Mouse (Mus musculus) ES-E14 (cell line): ENCODE data around the gene Ifna5. TPM values are rescaled to one million over a fixed set of nuclear protein-coding genes. Genes with fewer than 3 reads are reported as not detected.

Source experiments
- DNase-seq: peaks from one replicate; pipeline ENCODE4 v3.0.0-alpha.2; 2013; ENCODE audit warnings: low read depth, low spot score
- H3K27ac ChIP-seq: 2 replicates; pipeline ENCODE4 v1.5.1; 2012; ENCODE audit warnings: low read depth, mild to moderate bottlenecking, low read length, moderate library complexity, mixed read lengths; ENCODE audit not compliant: poor library complexity, insufficient read depth, severe bottlenecking
- H3K36me3 ChIP-seq: 2 replicates; pipeline ENCODE4 v1.6.1; 2012; ENCODE audit warnings: mild to moderate bottlenecking, low read length, moderate library complexity, mixed read lengths; ENCODE audit not compliant: control insufficient read depth, poor library complexity, insufficient read depth, severe bottlenecking
- H3K4me1 ChIP-seq, 2 experiments: fragments of 150-350 bp in 1 of 2; sonication (generic) in 1 of 2; 2 replicates each; pipeline ENCODE4 v1.6.1; 2012; ENCODE audit warnings: low read length in 2 of 2, mild to moderate bottlenecking in 1 of 2, mixed read lengths in 1 of 2; ENCODE audit not compliant: control insufficient read depth in 2 of 2, insufficient read depth in 2 of 2, poor library complexity in 1 of 2
- H3K4me3 ChIP-seq, 2 experiments: fragments of 150-350 bp in 1 of 2; sonication (generic) in 1 of 2; 2 replicates each; pipeline ENCODE4 v1.5.1; 2012; ENCODE audit warnings: low read length in 2 of 2, low read depth in 1 of 2, mild to moderate bottlenecking in 1 of 2, mixed read lengths in 1 of 2; ENCODE audit not compliant: insufficient read depth in 1 of 2, poor library complexity in 1 of 2, severe bottlenecking in 1 of 2
- H3K9ac ChIP-seq: 2 replicates; pipeline ENCODE4 v1.6.1; 2012; ENCODE audit warnings: low read depth, mild to moderate bottlenecking, low read length, mixed read lengths; ENCODE audit not compliant: poor library complexity, insufficient read depth, severe bottlenecking
- H3K9me3 ChIP-seq: fragments of 150-350 bp; sonication (generic); 2 replicates; pipeline ENCODE4 v1.6.1; 2012; ENCODE audit warnings: low read depth, mild to moderate bottlenecking, low read length; ENCODE audit not compliant: control insufficient read depth, insufficient read depth
- CHD2 ChIP-seq: IDR thresholded peaks from 2 replicates; pipeline ENCODE4 v1.6.1; 2014; ENCODE audit warnings: mild to moderate bottlenecking, low read depth, low read length, inconsistent platforms
- HCFC1 ChIP-seq: IDR thresholded peaks from 2 replicates; pipeline ENCODE4 v1.6.1; 2012; ENCODE audit warnings: low read length, inconsistent platforms, borderline replicate concordance; ENCODE audit not compliant: insufficient read depth
- MAFK ChIP-seq: IDR thresholded peaks from 2 replicates; pipeline ENCODE4 v1.6.1; 2014; ENCODE audit warnings: mild to moderate bottlenecking, low read depth, low read length, inconsistent platforms; ENCODE audit not compliant: insufficient read depth
- ZC3H11A ChIP-seq: IDR thresholded peaks from 2 replicates; pipeline ENCODE4 v1.6.1; 2012; ENCODE audit warnings: low read depth, mild to moderate bottlenecking, inconsistent platforms, low read length, borderline replicate concordance
- ZNF384 ChIP-seq: IDR thresholded peaks from 2 replicates; pipeline ENCODE4 v1.6.1; 2012; ENCODE audit warnings: low read depth, low read length, inconsistent platforms
- in situ Hi-C, 2 experiments: fragments of 600-800 bp; cut with MboI; formaldehyde crosslinking; loops; one replicate each; pipeline ENCODE4 v1.15.1; 2025; ENCODE audit warnings: low sequenced_read_pairs in 2 of 2, inconsistent platforms in 1 of 2; ENCODE audit not compliant: unreplicated experiment in 2 of 2
- total RNA-seq: library from RNA; depleted of rRNA; stranded (reverse); fragments of 300-350 nt; gene quantifications from 2 replicates; pipeline ENCODE4 v1.2.3, GENCODE M21; 2012

Gene Ifna5
- total RNA-seq, 1 experiment, result not detected

DNA sequence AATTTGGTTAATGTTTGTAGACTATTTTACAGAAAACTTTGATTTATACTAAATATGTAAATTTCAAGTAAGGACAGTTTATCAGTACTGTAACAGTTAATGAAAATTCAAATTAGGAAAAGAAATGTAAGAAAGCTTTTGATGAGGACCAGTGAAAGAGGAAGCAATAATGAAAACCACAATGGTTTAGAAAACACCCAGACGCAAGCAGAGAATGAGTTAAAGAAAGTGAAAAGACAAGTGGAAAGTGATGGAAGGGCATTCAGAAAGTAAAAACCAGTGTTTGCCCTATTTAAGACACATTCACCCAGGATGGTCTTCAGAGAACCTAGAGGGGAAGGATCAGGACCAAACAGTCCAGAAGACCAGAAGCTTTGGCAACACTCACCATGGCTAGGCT is 14.4 kb downstream of the Ifna5 start, which contains the start of gene Ifna1:
TSS of gene Ifna1 (plus strand) at position 390 of the 400 bp plus-strand sequence.
- TF ChIP-seq CHD2, result no peak
- no peak for TF ChIP-seq ZNF384
- TF ChIP-seq MAFK, result no peak
- no peak for TF ChIP-seq ZC3H11A
- TF ChIP-seq HCFC1, result no peak
- in situ Hi-C loops, result no loop called here
- Histone ChIP-seq H3K27ac (no peak within 1 kb of the TSS), H3K4me1 (no peaks in the 10 kb centered on the region), H3K9me3 (no peaks in the 10 kb centered on the region), H3K9ac (no peak within 1 kb of the TSS), H3K4me3 (no peak within 1 kb of the TSS), H3K36me3 (no peaks in the 10 kb centered on the region)
- no peak for DNase-seq

DNA sequence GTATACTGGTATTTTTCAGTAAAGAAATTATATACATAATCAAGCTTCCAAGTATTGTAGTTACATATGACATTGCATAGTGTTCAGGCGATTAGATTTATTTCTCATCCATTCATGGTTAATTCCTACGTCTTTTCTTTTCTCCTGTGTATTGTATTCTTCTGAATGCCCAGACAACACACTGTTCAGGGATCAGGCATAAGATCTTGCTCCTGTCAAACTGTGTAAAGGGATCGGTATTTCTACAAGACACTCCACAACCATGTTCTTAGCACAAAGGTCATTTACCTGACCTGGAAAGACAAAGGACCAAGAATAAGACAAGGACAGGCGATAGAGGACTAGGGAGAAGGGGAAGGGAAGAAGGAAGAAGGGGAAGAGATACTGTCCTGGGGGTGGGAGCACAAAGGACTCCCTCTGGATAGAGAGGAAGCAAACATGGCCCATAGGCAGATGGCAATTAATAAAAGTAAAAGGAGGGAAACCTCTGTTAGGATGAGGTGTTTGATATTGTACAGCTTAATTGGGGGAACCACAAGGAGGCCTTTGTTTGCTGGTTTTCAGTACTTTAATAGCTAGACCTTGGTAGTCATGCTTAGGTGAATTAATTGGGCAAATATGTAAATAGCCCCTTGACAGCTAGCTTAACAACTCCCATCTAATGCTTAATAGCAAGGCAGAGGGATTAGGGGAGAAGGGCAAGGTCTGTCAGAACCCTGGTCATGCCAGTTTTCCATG is 15.9 kb downstream of the Ifna5 start:
- Histone ChIP-seq H3K4me3 (no peak overlapping the region), H3K9me3 (no peaks in the 10 kb centered on the region), H3K36me3 (no peaks in the 10 kb centered on the region), H3K9ac (no peak overlapping the region), H3K4me1 (no peaks in the 10 kb centered on the region), H3K27ac (no peak overlapping the region)
- in situ Hi-C loops, result no loop called here
- DNase-seq, result no peak
- TF ChIP-seq HCFC1 (no peak), ZC3H11A (no peak), CHD2 (no peak), ZNF384 (no peak), MAFK (no peak)

DNA sequence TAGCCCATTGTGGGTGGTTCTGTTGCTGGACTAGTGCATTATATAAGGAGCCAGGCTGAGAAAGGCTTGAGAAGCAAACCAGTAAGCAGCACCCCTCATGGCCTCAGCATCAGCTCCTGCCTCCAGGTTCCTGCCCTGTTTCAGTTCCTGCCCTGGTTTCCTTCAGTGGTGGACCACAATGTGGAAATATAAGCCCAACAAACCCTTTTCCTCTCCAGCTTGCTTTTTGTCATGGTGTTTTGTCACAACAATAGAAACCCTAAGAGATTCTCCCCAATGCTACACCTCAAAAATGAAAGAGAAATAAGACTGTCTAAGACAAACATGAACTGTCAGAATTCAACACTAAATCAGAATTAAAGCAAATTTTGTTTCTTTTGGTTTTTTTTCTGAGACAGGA is 23.9 kb downstream of the Ifna5 start:
- TF ChIP-seq ZC3H11A, result no peak
- no peak for TF ChIP-seq CHD2
- no peak for TF ChIP-seq ZNF384
- TF ChIP-seq HCFC1, result no peak
- no peak for TF ChIP-seq MAFK
- in situ Hi-C loops, result no loop called here

DNA sequence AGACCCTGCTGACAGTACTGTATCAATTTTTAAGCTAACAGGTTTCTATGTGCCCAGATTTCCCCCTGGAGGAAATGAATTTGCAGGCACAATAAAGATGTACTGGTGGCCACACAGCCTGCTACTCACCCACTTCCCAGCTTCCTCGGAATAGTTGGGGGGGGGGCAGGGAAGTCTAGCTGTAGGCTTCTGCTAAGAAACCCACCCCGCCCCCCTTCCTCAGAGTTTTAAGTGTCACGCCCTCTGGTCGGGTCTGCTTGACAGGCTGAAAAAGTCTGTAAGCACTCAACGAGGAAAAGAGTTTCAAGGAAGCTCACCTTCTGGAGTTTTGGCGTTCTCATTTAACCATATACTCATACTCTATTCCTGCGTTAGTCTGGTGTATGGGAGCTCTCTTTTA is 28.0 kb downstream of the Ifna5 start:
- peak; percentile 41 for DNase-seq
- Histone ChIP-seq H3K4me3 (no peak overlapping the region), H3K27ac (no peak overlapping the region; the same call in 1 of the 2 replicates), H3K9me3 (no peaks in the 10 kb centered on the region), H3K36me3 (no peaks in the 10 kb centered on the region), H3K9ac (no peak overlapping the region; the same call in 1 of the 2 replicates), H3K4me1 (peaks cover 0 to 19% of the 10 kb centered on the region in 2 experiments; a peak in 2 of 4 replicates)
- TF ChIP-seq ZC3H11A (no peak), ZNF384 (no peak), MAFK (no peak), CHD2 (no peak), HCFC1 (no peak)
- in situ Hi-C loops, result no loop called here

More for the DNA sequence above, 23.9 kb downstream of the Ifna5 start:
- H3K9ac ChIP-seq, result no peak overlapping the region
- no peaks in the 10 kb centered on the region for H3K9me3 ChIP-seq
- peaks cover 0 to 16% of the 10 kb centered on the region in 2 experiments; a peak in 2 of 4 replicates for H3K4me1 ChIP-seq
- H3K36me3 ChIP-seq, result no peaks in the 10 kb centered on the region
- no peak overlapping the region for H3K4me3 ChIP-seq
- no peak for DNase-seq
- H3K27ac ChIP-seq, result no peak overlapping the region

DNA sequence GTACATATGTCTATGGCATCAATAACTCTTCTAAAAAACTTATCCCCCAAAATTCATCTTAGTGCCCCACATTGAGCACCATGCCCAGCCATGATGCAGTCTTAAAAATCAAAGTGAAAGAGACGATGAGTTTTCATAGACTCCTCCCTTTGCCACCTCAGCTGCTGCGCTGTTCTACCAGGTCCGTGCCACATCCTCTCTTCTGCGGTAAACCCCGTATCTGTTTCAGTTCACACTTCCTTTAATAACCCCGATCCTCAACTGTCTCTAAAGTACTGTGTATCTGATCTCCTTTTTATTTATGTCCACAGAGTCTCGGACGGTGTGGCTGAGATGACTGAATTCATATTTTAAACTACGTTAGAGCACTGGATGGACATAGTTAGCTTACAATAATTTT is 29.3 kb downstream of the Ifna5 start:
- no peaks in the 10 kb centered on the region for H3K9me3 ChIP-seq
- in situ Hi-C loops, result no loop called here
- TF ChIP-seq CHD2 (no peak), ZNF384 (no peak), MAFK (no peak), ZC3H11A (no peak), HCFC1 (no peak)
- no peak overlapping the region for H3K9ac ChIP-seq
- H3K27ac ChIP-seq, result no peak overlapping the region
- no peaks in the 10 kb centered on the region for H3K36me3 ChIP-seq
- DNase-seq, result no peak
- peaks cover 0 to 19% of the 10 kb centered on the region in 2 experiments; a peak in 2 of 4 replicates for H3K4me1 ChIP-seq
- no peak overlapping the region for H3K4me3 ChIP-seq
